Mouse (Mus musculus): Measurements from ENCODE around the gene P3h3. TPM values are rescaled to one million over a fixed set of nuclear protein-coding genes. Genes with fewer than 3 reads are reported as not detected.
A peak's percentile ranks its signal among the peaks of the same experiment; 100 is the strongest.

Gene P3h3
- polyA plus RNA-seq, 1 experiment from 2014 or later, result 19.3 TPM

GRCm38 (mm10) chr6:124817971-124818370, 39.6 kb downstream of the P3h3 start:
- no peak for ATAC-seq (ENCODE audit: low FRiP score, low TSS enrichment)
- Histone ChIP-seq H3K9ac (replicated peaks; ENCODE audit: low read length) (no peak overlapping the region), H3K4me1 (ENCODE audit: insufficient read depth, low read length) (peaks cover 14% of the 10 kb centered on the region), H3K4me3 (ENCODE audit: low read length) (no peak overlapping the region), H3K27me3 (ENCODE audit: insufficient read depth, low read length) (no peaks in the 10 kb centered on the region), H3K36me3 (ENCODE audit: insufficient read depth, low read length) (peaks cover 71% of the 10 kb centered on the region), H3K27ac (ENCODE audit: low read length) (no peak overlapping the region), H3K4me2 (replicated peaks; ENCODE audit: low read depth, low read length) (no peak overlapping the region), H3K9me3 (ENCODE audit: low read length) (no peaks in the 10 kb centered on the region)
- WGBS, result 85% methylated on average over 8 of the region's 8 CpGs

- ATAC-seq (ENCODE audit: low FRiP score, low TSS enrichment), result no peak
- H3K36me3 ChIP-seq (ENCODE audit: insufficient read depth, low read length), result peaks cover 67% of the 10 kb centered on the region
These were observed 40.0 kb downstream of the P3h3 start for GRCm38 (mm10) chr6:124817563-124817962.

GRCm38 (mm10) chr6:124817125-124817524, 40.4 kb downstream of the P3h3 start:
- Histone ChIP-seq H3K27me3 (ENCODE audit: insufficient read depth, low read length) (no peaks in the 10 kb centered on the region), H3K4me2 (replicated peaks; ENCODE audit: low read depth, low read length) (no peak overlapping the region), H3K9me3 (ENCODE audit: low read length) (no peaks in the 10 kb centered on the region), H3K4me1 (ENCODE audit: insufficient read depth, low read length) (peaks cover 22% of the 10 kb centered on the region), H3K36me3 (ENCODE audit: insufficient read depth, low read length) (peaks cover 65% of the 10 kb centered on the region), H3K27ac (ENCODE audit: low read length) (no peak overlapping the region), H3K9ac (replicated peaks; ENCODE audit: low read length) (no peak overlapping the region), H3K4me3 (ENCODE audit: low read length) (no peak overlapping the region)
- WGBS, result 93% methylated on average over 11 of the region's 11 CpGs
- no peak for ATAC-seq (ENCODE audit: low FRiP score, low TSS enrichment)

More at GRCm38 (mm10) chr6:124817563-124817962, 40.0 kb downstream of the P3h3 start:
- H3K27me3 ChIP-seq (ENCODE audit: insufficient read depth, low read length), result no peaks in the 10 kb centered on the region
- no peak overlapping the region for H3K4me3 ChIP-seq (ENCODE audit: low read length)
- no peak overlapping the region for H3K27ac ChIP-seq (ENCODE audit: low read length)
- H3K4me2 ChIP-seq (replicated peaks; ENCODE audit: low read depth, low read length), result no peak overlapping the region
- 93% methylated on average over 8 of the region's 8 CpGs for WGBS
- H3K9ac ChIP-seq (replicated peaks; ENCODE audit: low read length), result no peak overlapping the region
- H3K9me3 ChIP-seq (ENCODE audit: low read length), result no peaks in the 10 kb centered on the region
- peaks cover 18% of the 10 kb centered on the region for H3K4me1 ChIP-seq (ENCODE audit: insufficient read depth, low read length)

- Histone ChIP-seq H3K36me3 (ENCODE audit: insufficient read depth, low read length) (peaks cover 65% of the 10 kb centered on the region), H3K4me2 (replicated peaks; ENCODE audit: low read depth, low read length) (no peak overlapping the region), H3K9ac (replicated peaks; ENCODE audit: low read length) (no peak overlapping the region), H3K4me3 (ENCODE audit: low read length) (no peak overlapping the region), H3K4me1 (ENCODE audit: insufficient read depth, low read length) (peaks cover 27% of the 10 kb centered on the region), H3K27me3 (ENCODE audit: insufficient read depth, low read length) (no peaks in the 10 kb centered on the region), H3K27ac (ENCODE audit: low read length) (no peak overlapping the region), H3K9me3 (ENCODE audit: low read length) (no peaks in the 10 kb centered on the region)
- no peak for ATAC-seq (ENCODE audit: low FRiP score, low TSS enrichment)
- WGBS, result 85% methylated on average over 4 of the region's 4 CpGs
These were observed 40.9 kb downstream of the P3h3 start for GRCm38 (mm10) chr6:124816611-124817010.

GRCm38 (mm10) chr6:124814858-124815774, 42.4 kb downstream of the P3h3 start:
- 56% methylated on average over 9 of the region's 9 CpGs for WGBS
- H3K4me1 ChIP-seq (ENCODE audit: insufficient read depth, low read length), result peaks cover 31% of the 10 kb centered on the region
- peaks cover 53% of the 10 kb centered on the region for H3K36me3 ChIP-seq (ENCODE audit: insufficient read depth, low read length)
- no peaks in the 10 kb centered on the region for H3K27me3 ChIP-seq (ENCODE audit: insufficient read depth, low read length)
- H3K9me3 ChIP-seq (ENCODE audit: low read length), result no peaks in the 10 kb centered on the region
- peak overlapping the region; percentile 90 for H3K4me2 ChIP-seq (replicated peaks; ENCODE audit: low read depth, low read length)
- no peak overlapping the region for H3K4me3 ChIP-seq (ENCODE audit: low read length)
- ATAC-seq (ENCODE audit: low FRiP score, low TSS enrichment), result peak; percentile 6; the same call in 1 of the 2 replicates
- H3K9ac ChIP-seq (replicated peaks; ENCODE audit: low read length), result no peak overlapping the region
- H3K27ac ChIP-seq (ENCODE audit: low read length), result peak overlapping the region; percentile 30; the same call in 1 of the 2 replicates

- H3K36me3 ChIP-seq (ENCODE audit: insufficient read depth, low read length), result peaks cover 47% of the 10 kb centered on the region
These were observed 43.1 kb downstream of the P3h3 start for GRCm38 (mm10) chr6:124814448-124814847.

GRCm38 (mm10) chr6:124813933-124814332, 43.6 kb downstream of the P3h3 start, which contains the start of gene Tpi1:
Gene Tpi1 (minus strand): TSS chr6:124814296.
- H3K9ac ChIP-seq (replicated peaks; ENCODE audit: low read length), result peak within 1 kb of the TSS; percentile 91
- peaks cover 38% of the 10 kb centered on the region for H3K4me1 ChIP-seq (ENCODE audit: insufficient read depth, low read length)
- peaks cover 42% of the 10 kb centered on the region for H3K36me3 ChIP-seq (ENCODE audit: insufficient read depth, low read length)
- H3K4me2 ChIP-seq (replicated peaks; ENCODE audit: low read depth, low read length), result peak within 1 kb of the TSS; percentile 90
- no peaks in the 10 kb centered on the region for H3K27me3 ChIP-seq (ENCODE audit: insufficient read depth, low read length)
- ATAC-seq (ENCODE audit: low FRiP score, low TSS enrichment), result peak; percentile 88
- peak within 1 kb of the TSS; percentile 93 for H3K27ac ChIP-seq (ENCODE audit: low read length)
- H3K4me3 ChIP-seq (ENCODE audit: low read length), result peak within 1 kb of the TSS; percentile 84
- 0% methylated on average over 22 of the region's 22 CpGs for WGBS
- no peaks in the 10 kb centered on the region for H3K9me3 ChIP-seq (ENCODE audit: low read length)

More at GRCm38 (mm10) chr6:124814448-124814847, 43.1 kb downstream of the P3h3 start:
- Histone ChIP-seq H3K9me3 (ENCODE audit: low read length) (no peaks in the 10 kb centered on the region), H3K9ac (replicated peaks; ENCODE audit: low read length) (peak overlapping the region; percentile 33; the same call in 1 of the 2 replicates), H3K4me1 (ENCODE audit: insufficient read depth, low read length) (peaks cover 38% of the 10 kb centered on the region), H3K4me3 (ENCODE audit: low read length) (peak overlapping the region; percentile 84), H3K4me2 (replicated peaks; ENCODE audit: low read depth, low read length) (peak overlapping the region; percentile 90), H3K27ac (ENCODE audit: low read length) (peak overlapping the region; percentile 93), H3K27me3 (ENCODE audit: insufficient read depth, low read length) (no peaks in the 10 kb centered on the region)
- WGBS, result 17% methylated on average over 8 of the region's 8 CpGs
- ATAC-seq (ENCODE audit: low FRiP score, low TSS enrichment), result peak; percentile 68

- Histone ChIP-seq H3K4me1 (ENCODE audit: insufficient read depth, low read length) (peaks cover 38% of the 10 kb centered on the region), H3K36me3 (ENCODE audit: insufficient read depth, low read length) (peaks cover 38% of the 10 kb centered on the region)
These were observed 44.1 kb downstream of the P3h3 start for GRCm38 (mm10) chr6:124813496-124813895.

GRCm38 (mm10) chr6:124812848-124813247, 44.7 kb downstream of the P3h3 start:
- peak overlapping the region; percentile 91 for H3K9ac ChIP-seq (replicated peaks; ENCODE audit: low read length)
- 18% methylated on average over 9 of the region's 9 CpGs for WGBS
- peaks cover 42% of the 10 kb centered on the region for H3K4me1 ChIP-seq (ENCODE audit: insufficient read depth, low read length)
- H3K27me3 ChIP-seq (ENCODE audit: insufficient read depth, low read length), result no peaks in the 10 kb centered on the region
- peak overlapping the region; percentile 90 for H3K4me2 ChIP-seq (replicated peaks; ENCODE audit: low read depth, low read length)
- peak overlapping the region; percentile 84 for H3K4me3 ChIP-seq (ENCODE audit: low read length)
- no peak for ATAC-seq (ENCODE audit: low FRiP score, low TSS enrichment)
- peaks cover 31% of the 10 kb centered on the region for H3K36me3 ChIP-seq (ENCODE audit: insufficient read depth, low read length)
- H3K27ac ChIP-seq (ENCODE audit: low read length), result peak overlapping the region; percentile 93
- H3K9me3 ChIP-seq (ENCODE audit: low read length), result no peaks in the 10 kb centered on the region

More at GRCm38 (mm10) chr6:124813496-124813895, 44.1 kb downstream of the P3h3 start:
- Histone ChIP-seq H3K4me2 (replicated peaks; ENCODE audit: low read depth, low read length) (peak overlapping the region; percentile 90), H3K27ac (ENCODE audit: low read length) (peak overlapping the region; percentile 93), H3K9me3 (ENCODE audit: low read length) (no peaks in the 10 kb centered on the region), H3K27me3 (ENCODE audit: insufficient read depth, low read length) (no peaks in the 10 kb centered on the region), H3K4me3 (ENCODE audit: low read length) (peak overlapping the region; percentile 84), H3K9ac (replicated peaks; ENCODE audit: low read length) (peak overlapping the region; percentile 91)
- under 1% methylated on average over 18 of the region's 18 CpGs for WGBS
- peak; percentile 43 for ATAC-seq (ENCODE audit: low FRiP score, low TSS enrichment)
